ENCODE assay signal across 12 mouse cellular contexts in genomic region chr14:52009841-52010240, GRCm38 (mm10). TPM values are rescaled to one million over a fixed set of nuclear protein-coding genes. Genes with fewer than 3 reads are reported as not detected.
DNase-seq lines count a peak whose midpoint lies in the region; ATAC-seq and TF ChIP-seq lines count a peak whose summit lies in the region.
"Had no signal": no experiment of that assay in that cellular context is flagged by ENCODE, and none has a peak within 500 bp of the region (broad histone marks: within the 10 kb centered on the region; RNA-seq: fewer than 3 reads in every experiment).

No protein-coding gene starts in this region.

- TF ChIP-seq CTCF in ES-Bruce4 (IDR thresholded peaks at IDR 0.05; ENCODE audit: low read depth, low read length), result no peak

- no peaks in the 10 kb centered on the region for H3K9me3 ChIP-seq in heart, embryonic 13.5 days
- no peaks in the 10 kb centered on the region for H3K9me3 ChIP-seq in ES-Bruce4 (replicated peaks; ENCODE audit: control insufficient read depth, insufficient read depth, low read length, poor library complexity, severe bottlenecking)
- H3K9me3 ChIP-seq in forebrain, embryonic 11.5 days (ENCODE audit: control insufficient read depth, low read length), result no peaks in the 10 kb centered on the region
- no peaks in the 10 kb centered on the region for H3K9me3 ChIP-seq in limb, embryonic 12.5 days

- TF ChIP-seq EP300 in ES-Bruce4 (IDR thresholded peaks at IDR 0.05; ENCODE audit: insufficient read depth, low read depth, low read length), result no peak

- H3K4me1 ChIP-seq in heart, embryonic 13.5 days, result peaks cover 81% of the 10 kb centered on the region
- H3K4me1 ChIP-seq in ES-Bruce4 (ENCODE audit: control insufficient read depth, insufficient read depth, low read length), result peaks cover 5% of the 10 kb centered on the region
- H3K4me1 ChIP-seq in forebrain, embryonic 11.5 days (replicated peaks; ENCODE audit: control insufficient read depth, insufficient read depth, low read length), result peaks cover 45% of the 10 kb centered on the region
- H3K4me1 ChIP-seq in limb, embryonic 12.5 days (replicated peaks), result peaks cover 52% of the 10 kb centered on the region

- peak overlapping the region; percentile 66; the same call in 1 of the 2 replicates for H3K9ac ChIP-seq in heart, embryonic 13.5 days
- peak overlapping the region; percentile 22; the same call in 1 of the 2 replicates for H3K9ac ChIP-seq in ES-Bruce4 (ENCODE audit: low read depth, poor library complexity, severe bottlenecking)
- H3K9ac ChIP-seq in forebrain, embryonic 11.5 days (ENCODE audit: low read length), result peak overlapping the region; percentile 55
- H3K9ac ChIP-seq in limb, embryonic 12.5 days (replicated peaks), result peak overlapping the region; percentile 40; the same call in 1 of the 2 replicates
- H3K9ac ChIP-seq: liver, embryonic 14.5 days had no signal

- no peak for TF ChIP-seq POLR2A in ES-Bruce4 (IDR thresholded peaks at IDR 0.05; ENCODE audit: insufficient read depth, low read length)

- no peak for DNase-seq in heart, adult 18-20 months
- no peak for DNase-seq in forebrain, embryonic 11.5 days (ENCODE audit: low spot score)
- no peak for DNase-seq in adipocyte (ENCODE audit: low spot score)
- DNase-seq in thymus, adult 18-20 months, result no peak
- no peak for DNase-seq in adrenal gland, adult 2 months
- DNase-seq: right cerebral cortex, postnatal 25 days; thymus, postnatal 25 days had no signal

- peak overlapping the region; percentile 63 for H3K4me2 ChIP-seq in heart, embryonic 13.5 days
- peak overlapping the region; percentile 75 for H3K4me2 ChIP-seq in forebrain, embryonic 11.5 days (ENCODE audit: low read depth, low read length, severe bottlenecking)
- peak overlapping the region; percentile 45 for H3K4me2 ChIP-seq in limb, embryonic 12.5 days

- no peak for ATAC-seq in heart, embryonic 13.5 days (ENCODE audit: extremely low read depth, insufficient number of reproducible peaks, low FRiP score, low TSS enrichment)
- no peak for ATAC-seq in forebrain, embryonic 11.5 days (replicated peaks; ENCODE audit: low FRiP score)
- ATAC-seq in limb, embryonic 12.5 days (ENCODE audit: insufficient number of reproducible peaks, insufficient read depth, low FRiP score, low TSS enrichment, low read depth), result no peak
- ATAC-seq: activated CD4-positive, CD25-positive, alpha-beta regulatory T cell, adult 4 months had no signal

- no peaks in the 10 kb centered on the region for H3K27me3 ChIP-seq in heart, embryonic 13.5 days (replicated peaks)
- no peaks in the 10 kb centered on the region for H3K27me3 ChIP-seq in ES-Bruce4 (ENCODE audit: control insufficient read depth, insufficient read depth, low read length, poor library complexity, severe bottlenecking)
- no peaks in the 10 kb centered on the region for H3K27me3 ChIP-seq in forebrain, embryonic 11.5 days (ENCODE audit: control insufficient read depth, insufficient read depth, low read length)
- H3K27me3 ChIP-seq in limb, embryonic 12.5 days, result no peaks in the 10 kb centered on the region

- H3K27ac ChIP-seq in heart, embryonic 13.5 days (replicated peaks), result no peak overlapping the region; the same call in 1 of the 2 replicates
- peak overlapping the region; percentile 59 for H3K27ac ChIP-seq in ES-Bruce4 (ENCODE audit: insufficient read depth, low read length)
- peak overlapping the region; percentile 100 for H3K27ac ChIP-seq in forebrain, embryonic 11.5 days (ENCODE audit: low read depth, low read length)
- peak overlapping the region; percentile 77; the same call in 1 of the 2 replicates for H3K27ac ChIP-seq in limb, embryonic 12.5 days
- H3K27ac ChIP-seq: liver, embryonic 14.5 days had no signal

- H3K4me3 ChIP-seq in heart, embryonic 13.5 days, result no peak overlapping the region
- H3K4me3 ChIP-seq in ES-Bruce4 (ENCODE audit: low read depth, low read length), result peak overlapping the region; percentile 35
- peak overlapping the region; percentile 42 for H3K4me3 ChIP-seq in forebrain, embryonic 11.5 days (ENCODE audit: low read depth, low read length)
- peak overlapping the region; percentile 27; the same call in 1 of the 2 replicates for H3K4me3 ChIP-seq in limb, embryonic 12.5 days (replicated peaks)

- H3K36me3 ChIP-seq in heart, embryonic 13.5 days, result peaks cover 45% of the 10 kb centered on the region
- H3K36me3 ChIP-seq in ES-Bruce4 (ENCODE audit: control insufficient read depth, insufficient read depth, low read length, poor library complexity, severe bottlenecking), result peaks cover 2% of the 10 kb centered on the region; the same call in 1 of the 2 replicates
- peaks cover 14% of the 10 kb centered on the region for H3K36me3 ChIP-seq in forebrain, embryonic 11.5 days (ENCODE audit: control insufficient read depth, insufficient read depth, low read length)
- peaks cover 43% of the 10 kb centered on the region for H3K36me3 ChIP-seq in limb, embryonic 12.5 days

- WGBS in heart, embryonic 13.5 days, result 69% methylated on average over 6 of the region's 6 CpGs
- 32% methylated on average over 6 of the region's 6 CpGs for WGBS in forebrain, embryonic 11.5 days
- 68% methylated on average over 6 of the region's 6 CpGs for WGBS in limb, embryonic 12.5 days

RNA-seq across cellular contexts. Expression of gene Tmem253, which starts 5.6 kb away (rescaled TPM):
- polyA plus RNA-seq in heart, embryonic 13.5 days (2015; fragmentation: Nextera tagmentation; extraction: Ambion mirVana), result 0.43 and 1.1 TPM in 2 replicates
- 1 to 10 TPM; 2.9 to 3.2 TPM for total RNA-seq in heart, adult 18-20 months (2021)
- polyA plus RNA-seq in ES-Bruce4 (2011; ENCODE audit: insufficient read depth, insufficient read length, low read depth, missing spikeins), result 1.3 and 1.9 TPM in 2 replicates
- 0.92 and 0.95 TPM in 2 replicates for polyA plus RNA-seq in forebrain, embryonic 11.5 days (2014; fragmentation: Nextera tagmentation; extraction: Ambion mirVana)
- 1.00 and 1.2 TPM in 2 replicates for polyA plus RNA-seq in limb, embryonic 12.5 days (2016; fragmentation: Nextera tagmentation; extraction: Ambion mirVana)
- total RNA-seq in adrenal gland, adult 2 months (2021), result 1 to 10 TPM; 1.6 to 2.1 TPM
- polyA plus RNA-seq in adrenal gland, adult 2 months (2012; rRNA removed), result 0.36 and 0.83 TPM in 2 replicates

RNA-seq across cellular contexts. Expression of gene Zfp219, which starts 10.7 kb away (rescaled TPM):
- 14.5 and 15.6 TPM in 2 replicates for polyA plus RNA-seq in heart, embryonic 13.5 days (2015; fragmentation: Nextera tagmentation; extraction: Ambion mirVana)
- total RNA-seq in heart, adult 18-20 months (2021), result 10 to 100 TPM; 22.3 to 23.4 TPM
- polyA plus RNA-seq in ES-Bruce4 (2011; ENCODE audit: insufficient read depth, insufficient read length, low read depth, missing spikeins), result 64.5 and 69.1 TPM in 2 replicates
- polyA plus RNA-seq in forebrain, embryonic 11.5 days (2014; fragmentation: Nextera tagmentation; extraction: Ambion mirVana), result 105 and 116 TPM in 2 replicates
- 51.7 and 60.9 TPM in 2 replicates for polyA plus RNA-seq in limb, embryonic 12.5 days (2016; fragmentation: Nextera tagmentation; extraction: Ambion mirVana)
- total RNA-seq in adrenal gland, adult 2 months (2021), result 10 to 100 TPM; 40.7 to 52.9 TPM
- 133 and 156 TPM in 2 replicates for polyA plus RNA-seq in adrenal gland, adult 2 months (2012; rRNA removed)

RNA-seq across cellular contexts. Expression of gene Arhgef40, which starts 25.3 kb away (rescaled TPM):
- polyA plus RNA-seq in heart, embryonic 13.5 days (2015; fragmentation: Nextera tagmentation; extraction: Ambion mirVana), result 63.9 and 69.5 TPM in 2 replicates
- total RNA-seq in heart, adult 18-20 months (2021), result 10 to 100 TPM; 24.1 to 25.2 TPM
- polyA plus RNA-seq in ES-Bruce4 (2011; ENCODE audit: insufficient read depth, insufficient read length, low read depth, missing spikeins), result 20.5 and 24.8 TPM in 2 replicates
- polyA plus RNA-seq in forebrain, embryonic 11.5 days (2014; fragmentation: Nextera tagmentation; extraction: Ambion mirVana), result 93.3 and 99.7 TPM in 2 replicates
- polyA plus RNA-seq in limb, embryonic 12.5 days (2016; fragmentation: Nextera tagmentation; extraction: Ambion mirVana), result 241 and 253 TPM in 2 replicates
- 10 to 100 TPM; 39.7 to 56.9 TPM for total RNA-seq in adrenal gland, adult 2 months (2021)
- 97.8 and 107 TPM in 2 replicates for polyA plus RNA-seq in adrenal gland, adult 2 months (2012; rRNA removed)
- polyA plus RNA-seq: activated CD4-positive, CD25-positive, alpha-beta regulatory T cell, adult 4 months had no signal

RNA-seq across cellular contexts. Expression of gene Olfr221, which starts 32.4 kb away (rescaled TPM):
- polyA plus RNA-seq in heart, embryonic 13.5 days (2015; fragmentation: Nextera tagmentation; extraction: Ambion mirVana), result not detected in 2 replicates
- not detected for total RNA-seq in heart, adult 18-20 months (2021)
- polyA plus RNA-seq in ES-Bruce4 (2011; ENCODE audit: insufficient read depth, insufficient read length, low read depth, missing spikeins), result not detected in 2 replicates
- polyA plus RNA-seq in forebrain, embryonic 11.5 days (2014; fragmentation: Nextera tagmentation; extraction: Ambion mirVana), result not detected in 2 replicates
- polyA plus RNA-seq in limb, embryonic 12.5 days (2016; fragmentation: Nextera tagmentation; extraction: Ambion mirVana), result not detected in 2 replicates
- total RNA-seq in adrenal gland, adult 2 months (2021), result not detected
- polyA plus RNA-seq in adrenal gland, adult 2 months (2012; rRNA removed), result not detected in 2 replicates
- polyA plus RNA-seq: activated CD4-positive, CD25-positive, alpha-beta regulatory T cell, adult 4 months; liver, embryonic 14.5 days had no signal
